Mouse (Mus musculus) liver, embryonic 13.5 days (tissue): ENCODE results near the gene Erg28. TPM values are rescaled to one million over a fixed set of nuclear protein-coding genes. Genes with fewer than 3 reads are reported as not detected.

Experiments
- ATAC-seq: fragments of 200-750 bp; cut with Nextera tagmentation; 2 replicates; pipeline ENCODE4 v1.8.0; 2017; ENCODE audit warnings: low read depth, mild to moderate bottlenecking, moderate number of reproducible peaks, moderate library complexity
- DNase-seq: peaks from one replicate; pipeline ENCODE4 v3.0.0; 2022
- H3K27ac ChIP-seq: fragments of 300-500 bp; sonication (generic); 2 replicates; pipeline ENCODE4 v1.5.1; 2015; ENCODE audit warnings: moderate library complexity, mild to moderate bottlenecking, inconsistent platforms
- H3K27me3 ChIP-seq: fragments of 300-500 bp; sonication (generic); 2 replicates; pipeline ENCODE4 v1.6.1; 2015; ENCODE audit warnings: mild to moderate bottlenecking, inconsistent platforms
- H3K36me3 ChIP-seq: fragments of 300-500 bp; sonication (generic); 2 replicates; pipeline ENCODE4 v1.6.1; 2015; ENCODE audit warnings: mild to moderate bottlenecking, inconsistent platforms
- H3K4me1 ChIP-seq: fragments of 300-500 bp; sonication (generic); replicated peaks from 2 replicates; pipeline ENCODE4 v1.6.1; 2015; ENCODE audit warnings: inconsistent platforms
- H3K4me2 ChIP-seq: fragments of 300-500 bp; sonication (generic); 2 replicates; pipeline ENCODE4 v1.6.1; 2015; ENCODE audit warnings: inconsistent platforms, mild to moderate bottlenecking, moderate library complexity
- H3K4me3 ChIP-seq: fragments of 300-500 bp; sonication (generic); replicated peaks from 2 replicates; pipeline ENCODE4 v1.5.1; 2015; ENCODE audit warnings: mild to moderate bottlenecking, inconsistent platforms
- H3K9ac ChIP-seq: fragments of 300-500 bp; sonication (generic); 2 replicates; pipeline ENCODE4 v1.6.1; 2015; ENCODE audit warnings: mild to moderate bottlenecking, inconsistent platforms
- H3K9me3 ChIP-seq: fragments of 300-500 bp; sonication (generic); replicated peaks from 2 replicates; pipeline ENCODE4 v1.6.1; 2016; ENCODE audit warnings: inconsistent platforms
- WGBS: fragments of 180-500 bp; shearing (Covaris S2); methylation state at CpG from one replicate; pipeline ENCODE4 v1.1.7; 2015; ENCODE audit not compliant: insufficient replicate concordance; 5-methylcytosine and 5-hydroxymethylcytosine counted together
- polyA plus RNA-seq: library from polyadenylated mRNA; unstranded; fragments of >200 nt; fragmentation: Nextera tagmentation; extraction: Ambion mirVana; gene quantifications from 2 replicates; pipeline ENCODE4 v1.2.1, GENCODE M21; 2015

Erg28 gene
- polyA plus RNA-seq, 1 experiment from 2014 or later = 93.5 TPM

DNA sequence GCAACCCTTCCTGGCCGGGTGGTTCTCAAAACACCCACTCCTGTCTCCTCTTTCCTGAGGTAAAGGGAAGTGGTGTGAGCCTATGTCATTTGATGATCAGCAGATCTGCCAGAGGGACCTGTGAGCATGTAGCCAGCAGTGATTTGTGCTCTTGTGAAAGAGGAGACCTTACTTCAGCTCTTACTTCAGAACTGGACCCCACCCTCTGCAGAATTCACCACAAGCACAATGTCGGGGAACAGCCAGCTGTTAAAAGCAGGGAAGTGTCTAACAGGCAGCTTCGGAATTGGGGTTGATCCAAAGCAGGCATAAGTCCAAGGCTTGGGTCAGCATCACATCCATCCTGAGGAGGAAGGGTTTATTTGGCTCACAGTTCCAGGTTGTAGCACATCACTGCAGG lies 53.0 kb downstream of the Erg28 start:
- H3K27ac ChIP-seq = no peak overlapping the region
- H3K4me2 ChIP-seq = no peak overlapping the region
- 32% methylated on average over 3 of the region's 3 CpGs for WGBS
- H3K9me3 ChIP-seq = no peaks in the 10 kb centered on the region
- no peak overlapping the region for H3K9ac ChIP-seq
- H3K27me3 ChIP-seq = 0 out of 2 replicates have a peak, but pooled peaks cover 6% of the 10 kb centered on the region
- no peak for DNase-seq
- ATAC-seq = no peak
- no peaks in the 10 kb centered on the region for H3K36me3 ChIP-seq
- no peaks in the 10 kb centered on the region for H3K4me1 ChIP-seq
- H3K4me3 ChIP-seq = no peak overlapping the region

DNA sequence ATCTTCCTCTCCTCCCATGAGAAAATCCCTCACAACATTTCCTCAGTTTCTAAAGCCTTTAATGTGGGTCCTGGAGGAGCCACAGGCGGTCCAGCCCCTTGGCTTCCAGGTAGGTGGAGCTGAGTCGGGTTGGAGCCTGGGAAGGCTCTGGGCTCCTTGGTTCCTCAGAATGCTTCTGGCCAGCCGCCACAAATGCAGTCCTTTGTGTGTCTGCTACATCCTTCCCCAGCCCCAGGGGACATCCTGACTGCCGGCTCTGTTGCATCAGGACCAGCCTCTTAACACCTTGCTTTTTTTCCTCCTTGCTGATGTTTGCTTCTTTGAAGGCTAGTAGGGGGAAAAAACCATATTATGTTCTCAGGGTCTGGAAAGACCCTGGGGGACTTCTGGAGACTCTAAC lies 56.6 kb downstream of the Erg28 start:
- Histone ChIP-seq H3K27me3 (0 out of 2 replicates have a peak, but pooled peaks cover 6% of the 10 kb centered on the region), H3K4me1 (0 out of 2 replicates have a peak, but pooled peaks cover 2% of the 10 kb centered on the region), H3K9me3 (no peaks in the 10 kb centered on the region), H3K9ac (no peak overlapping the region), H3K4me2 (no peak overlapping the region), H3K36me3 (no peaks in the 10 kb centered on the region), H3K27ac (no peak overlapping the region), H3K4me3 (no peak overlapping the region)
- WGBS = 37% methylated on average over 4 of the region's 4 CpGs
- no peak for DNase-seq
- no peak for ATAC-seq

DNA sequence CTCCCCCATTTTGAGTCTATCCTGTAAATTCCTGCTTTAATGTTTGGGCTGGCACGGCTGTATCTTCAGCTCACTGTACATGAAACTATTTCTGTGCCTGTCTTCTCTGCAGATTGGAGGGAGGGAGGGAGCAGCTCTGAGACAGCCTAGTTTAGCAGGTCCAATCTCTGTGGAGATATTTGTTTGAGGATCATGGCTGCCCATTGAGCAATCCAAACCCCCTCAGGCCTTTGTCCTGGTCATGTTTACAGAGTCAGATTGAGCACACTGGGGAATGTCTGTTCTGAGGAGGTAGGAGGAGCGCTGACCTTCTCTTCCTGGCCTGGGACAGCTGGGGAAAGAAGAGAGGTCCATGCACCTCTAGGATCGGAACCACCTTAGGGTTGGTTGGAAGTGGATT lies 58.1 kb downstream of the Erg28 start:
- 54% methylated on average over 3 of the region's 3 CpGs for WGBS
- ATAC-seq (peak; percentile 78), DNase-seq (no peak)
- H3K4me3 ChIP-seq = no peak overlapping the region
- no peak overlapping the region for H3K9ac ChIP-seq
- 0 out of 2 replicates have a peak, but pooled peaks cover 2% of the 10 kb centered on the region for H3K4me1 ChIP-seq
- H3K36me3 ChIP-seq = no peaks in the 10 kb centered on the region
- H3K27me3 ChIP-seq = 0 out of 2 replicates have a peak, but pooled peaks cover 6% of the 10 kb centered on the region
- H3K9me3 ChIP-seq = no peaks in the 10 kb centered on the region
- peak overlapping the region; percentile 43; the same call in 1 of the 2 replicates for H3K27ac ChIP-seq
- H3K4me2 ChIP-seq = 0 out of 2 replicates have a peak overlapping the region, but pooled peaks have one; percentile 13

Other genes with a start within 250 kb of the Erg28 start
- 0.12 and 0.17 TPM in 2 replicates for gene Jdp2, start 225.5 kb downstream of the Erg28 start, polyA plus RNA-seq
- 4.3 and 4.7 TPM in 2 replicates for gene Batf, start 137.9 kb downstream of the Erg28 start, polyA plus RNA-seq
- gene Flvcr2, start 78.0 kb downstream of the Erg28 start, polyA plus RNA-seq = 3.8 and 5.4 TPM in 2 replicates
- gene Ttll5, start 109 bp upstream of the Erg28 start, polyA plus RNA-seq = 5.0 and 6.4 TPM in 2 replicates